Mouse (Mus musculus) neural tube, embryonic 14.5 days (tissue): ENCODE measurements around the gene Fam114a1. TPM values are rescaled to one million over a fixed set of nuclear protein-coding genes. Genes with fewer than 3 reads are reported as not detected.

Experiments used
- ATAC-seq: fragments of 200-750 bp; cut with Nextera tagmentation; 2 replicates; pipeline ENCODE4 v1.8.0; 2017; ENCODE audit warnings: low read depth, mild to moderate bottlenecking, moderate TSS enrichment, moderate library complexity
- H3K27ac ChIP-seq: fragments of 300-500 bp; sonication (generic); 2 replicates; pipeline ENCODE4 v1.5.1; 2014; ENCODE audit warnings: low read depth, mild to moderate bottlenecking, control low read depth, low read length, moderate library complexity, mixed read lengths
- H3K27me3 ChIP-seq: fragments of 300-500 bp; sonication (generic); 2 replicates; pipeline ENCODE4 v1.6.1; 2014; ENCODE audit warnings: low read length; ENCODE audit not compliant: control insufficient read depth, insufficient read depth
- H3K36me3 ChIP-seq: fragments of 300-500 bp; sonication (generic); 2 replicates; pipeline ENCODE4 v1.6.1; 2014; ENCODE audit warnings: low read length, mixed read lengths; ENCODE audit not compliant: control insufficient read depth, insufficient read depth
- H3K4me1 ChIP-seq: fragments of 300-500 bp; sonication (generic); 2 replicates; pipeline ENCODE4 v1.6.1; 2014; ENCODE audit warnings: low read length; ENCODE audit not compliant: control insufficient read depth, insufficient read depth
- H3K4me2 ChIP-seq: fragments of 300-500 bp; sonication (generic); 2 replicates; pipeline ENCODE4 v1.6.1; 2014; ENCODE audit warnings: mild to moderate bottlenecking, low read depth, low read length, control low read depth
- H3K4me3 ChIP-seq: fragments of 300-500 bp; sonication (generic); 2 replicates; pipeline ENCODE4 v1.5.1; 2014; ENCODE audit warnings: low read depth, low read length, control low read depth, mixed read lengths
- H3K9ac ChIP-seq: fragments of 300-500 bp; sonication (generic); replicated peaks from 2 replicates; pipeline ENCODE4 v1.6.1; 2014; ENCODE audit warnings: low read depth, mild to moderate bottlenecking, control low read depth, low read length, mixed read lengths
- H3K9me3 ChIP-seq: fragments of 300-500 bp; sonication (generic); 2 replicates; pipeline ENCODE4 v1.6.1; 2016; ENCODE audit warnings: low read length; ENCODE audit not compliant: control insufficient read depth
- WGBS: fragments of 180-500 bp; shearing (Covaris S2); extraction: QIAGEN DNeasy Blood & Tissue Kit; methylation state at CpG from one replicate; pipeline ENCODE4 v1.1.7; 2014; 5-methylcytosine and 5-hydroxymethylcytosine counted together
- polyA plus RNA-seq: library from polyadenylated mRNA; unstranded; fragments of >200 nt; fragmentation: Nextera tagmentation; extraction: Ambion mirVana; gene quantifications from 2 replicates; pipeline ENCODE4 v1.2.1, GENCODE M21; 2014

Gene Fam114a1
- polyA plus RNA-seq, 1 experiment from 2014 or later: 3.4 TPM

DNA sequence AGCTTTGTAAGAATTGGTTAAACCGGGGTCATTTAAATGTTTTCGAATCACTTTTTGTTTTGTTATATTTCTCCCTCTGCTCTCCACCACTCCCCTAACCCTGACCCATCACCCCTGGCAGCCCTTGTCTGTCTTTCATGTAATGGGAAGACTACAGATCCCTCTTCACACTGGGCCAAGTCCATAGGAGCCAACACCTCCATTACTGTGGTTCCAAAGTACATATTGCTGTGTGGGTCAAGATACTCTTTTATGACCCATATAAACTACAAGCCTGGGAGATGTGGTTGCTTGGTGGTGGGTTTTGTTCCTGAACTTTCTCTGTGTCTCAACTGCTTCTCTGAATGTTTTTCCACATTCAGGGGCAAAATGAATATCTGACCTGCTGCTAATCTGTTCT lies 25.5 kb downstream of the Fam114a1 start:
- H3K4me3 ChIP-seq: no peak overlapping the region

GRCm38 (mm10) chr5:65002940-65003824 lies 33.3 kb downstream of the Fam114a1 start:
- H3K36me3 ChIP-seq: no peaks in the 10 kb centered on the region
- H3K4me1 ChIP-seq: peaks cover 3% of the 10 kb centered on the region; the same call in 1 of the 2 replicates
- H3K27me3 ChIP-seq: no peaks in the 10 kb centered on the region
- H3K4me3 ChIP-seq: no peak overlapping the region
- H3K9ac ChIP-seq: no peak overlapping the region
- H3K4me2 ChIP-seq: no peak overlapping the region
- H3K27ac ChIP-seq: 0 out of 2 replicates have a peak overlapping the region, but pooled peaks have one; percentile 18
- H3K9me3 ChIP-seq: no peaks in the 10 kb centered on the region
- ATAC-seq: peak; percentile 71
- 53% methylated on average over 10 of the region's 10 CpGs for WGBS

More for the DNA sequence above, 25.5 kb downstream of the Fam114a1 start:
- no peaks in the 10 kb centered on the region for H3K36me3 ChIP-seq
- H3K27me3 ChIP-seq: no peaks in the 10 kb centered on the region
- ATAC-seq: no peak
- 98% methylated on average over 2 of the region's 2 CpGs for WGBS
- no peak overlapping the region for H3K9ac ChIP-seq
- no peaks in the 10 kb centered on the region for H3K9me3 ChIP-seq
- H3K27ac ChIP-seq: no peak overlapping the region
- H3K4me1 ChIP-seq: no peaks in the 10 kb centered on the region
- no peak overlapping the region for H3K4me2 ChIP-seq

GRCm38 (mm10) chr5:65003946-65004535 lies 34.2 kb downstream of the Fam114a1 start:
- ATAC-seq: 0 out of 2 replicates have a peak, but pooled peaks have one; percentile 33

GRCm38 (mm10) chr5:65005251-65005650 lies 35.4 kb downstream of the Fam114a1 start:
- Histone ChIP-seq H3K4me2 (no peak overlapping the region), H3K9ac (no peak overlapping the region), H3K27ac (no peak overlapping the region), H3K4me1 (peaks cover 3% of the 10 kb centered on the region; the same call in 1 of the 2 replicates), H3K9me3 (no peaks in the 10 kb centered on the region), H3K27me3 (no peaks in the 10 kb centered on the region), H3K4me3 (no peak overlapping the region), H3K36me3 (no peaks in the 10 kb centered on the region)
- WGBS: 93% methylated on average over 4 of the region's 4 CpGs
- no peak for ATAC-seq

More at GRCm38 (mm10) chr5:65003946-65004535, 34.2 kb downstream of the Fam114a1 start:
- Histone ChIP-seq H3K4me2 (no peak overlapping the region), H3K4me3 (no peak overlapping the region), H3K9ac (no peak overlapping the region), H3K9me3 (no peaks in the 10 kb centered on the region), H3K27ac (no peak overlapping the region), H3K4me1 (peaks cover 3% of the 10 kb centered on the region; the same call in 1 of the 2 replicates), H3K36me3 (no peaks in the 10 kb centered on the region), H3K27me3 (no peaks in the 10 kb centered on the region)
- WGBS: 59% methylated on average over 7 of the region's 7 CpGs

GRCm38 (mm10) chr5:65006011-65006491 lies 36.2 kb downstream of the Fam114a1 start:
- ATAC-seq: no peak
- Histone ChIP-seq H3K4me2 (no peak overlapping the region), H3K27me3 (no peaks in the 10 kb centered on the region), H3K4me3 (no peak overlapping the region), H3K4me1 (peaks cover 3% of the 10 kb centered on the region; the same call in 1 of the 2 replicates), H3K27ac (no peak overlapping the region), H3K9ac (no peak overlapping the region), H3K36me3 (no peaks in the 10 kb centered on the region), H3K9me3 (no peaks in the 10 kb centered on the region)
- WGBS: 41% methylated on average over 4 of the region's 4 CpGs

DNA sequence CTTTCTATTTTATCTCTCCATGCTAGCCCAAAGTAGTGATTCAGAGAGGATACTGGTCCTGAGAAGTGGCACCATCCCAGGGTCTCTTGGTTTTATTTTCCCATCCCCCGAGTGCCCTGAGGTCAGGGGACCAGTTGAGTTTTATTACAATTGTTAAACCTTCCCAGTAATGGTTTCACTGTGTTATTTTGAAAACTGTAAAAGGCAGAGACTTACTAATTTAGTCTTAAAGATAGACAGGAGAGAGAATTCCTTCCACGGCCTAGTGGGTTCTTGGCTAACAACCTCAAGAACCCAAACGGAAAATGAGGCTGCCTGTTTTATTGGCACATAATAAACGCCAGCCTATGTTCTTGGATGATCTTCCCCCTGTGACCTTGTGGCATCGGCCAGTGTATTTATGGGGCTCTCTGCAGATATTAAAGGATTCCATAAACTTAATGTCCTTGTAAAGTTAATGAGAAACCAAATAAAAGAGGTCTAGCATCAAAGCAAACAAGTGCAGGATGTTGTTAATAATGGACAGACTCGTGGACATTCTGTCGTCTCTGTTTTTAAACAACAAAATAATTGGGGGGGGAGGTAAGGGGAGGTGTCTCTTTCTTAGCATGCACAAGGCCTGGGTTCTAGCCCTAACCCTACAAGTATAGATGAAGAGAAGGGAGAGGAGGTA lies 42.2 kb downstream of the Fam114a1 start:
- no peak overlapping the region for H3K4me3 ChIP-seq
- H3K4me2 ChIP-seq: no peak overlapping the region
- WGBS: 31% methylated on average over 7 of the region's 7 CpGs
- no peaks in the 10 kb centered on the region for H3K36me3 ChIP-seq
- H3K4me1 ChIP-seq: no peaks in the 10 kb centered on the region
- no peak for ATAC-seq
- no peak overlapping the region for H3K27ac ChIP-seq
- no peaks in the 10 kb centered on the region for H3K27me3 ChIP-seq
- no peak overlapping the region for H3K9ac ChIP-seq
- no peaks in the 10 kb centered on the region for H3K9me3 ChIP-seq

DNA sequence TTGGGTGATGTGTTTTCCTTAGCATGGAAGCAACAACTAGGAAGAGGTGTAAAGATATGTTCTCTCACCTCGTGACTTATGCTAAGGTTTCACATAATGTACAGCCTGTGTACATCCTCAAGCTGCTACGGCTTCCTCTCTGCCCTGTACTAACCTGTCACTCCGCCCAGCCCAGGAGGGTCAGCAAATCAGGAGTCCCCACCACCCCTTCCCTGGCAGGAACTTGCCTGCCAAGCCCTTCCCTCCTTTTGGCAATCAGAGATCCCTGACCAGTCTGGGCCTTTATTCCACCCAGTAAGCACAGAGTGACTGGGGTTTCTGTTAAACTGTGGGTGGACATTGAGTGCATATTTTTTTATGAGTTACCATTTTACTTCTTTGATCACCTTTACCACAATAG lies 45.6 kb downstream of the Fam114a1 start:
- Histone ChIP-seq H3K4me2 (no peak overlapping the region), H3K36me3 (no peaks in the 10 kb centered on the region), H3K9ac (no peak overlapping the region), H3K27me3 (no peaks in the 10 kb centered on the region), H3K9me3 (no peaks in the 10 kb centered on the region), H3K4me3 (no peak overlapping the region), H3K27ac (no peak overlapping the region), H3K4me1 (no peaks in the 10 kb centered on the region)
- no peak for ATAC-seq
- WGBS: 93% methylated on average over 3 of the region's 3 CpGs

DNA sequence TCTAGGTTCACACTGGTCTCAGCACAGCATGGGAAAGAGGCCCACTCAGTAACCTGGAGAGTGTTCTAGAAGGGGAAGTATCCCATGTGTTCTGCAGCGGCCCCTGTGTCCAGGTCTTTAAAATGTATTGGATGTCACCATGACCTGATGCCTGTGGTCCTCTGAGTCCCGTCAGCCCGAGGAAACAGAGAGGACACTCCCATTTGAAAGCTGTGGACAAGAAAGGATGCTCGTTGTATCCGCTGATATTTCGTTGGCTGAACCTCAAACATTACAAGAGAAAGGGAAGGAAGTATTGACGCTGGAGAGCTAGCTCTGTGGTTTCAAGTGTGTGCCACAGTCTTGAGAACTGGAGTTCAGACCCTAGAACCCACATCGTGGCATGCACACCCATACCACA lies 49.2 kb downstream of the Fam114a1 start:
- WGBS: 86% methylated on average over 8 of the region's 8 CpGs
- Histone ChIP-seq H3K27me3 (no peaks in the 10 kb centered on the region), H3K9ac (no peak overlapping the region), H3K4me3 (no peak overlapping the region), H3K4me1 (no peaks in the 10 kb centered on the region), H3K36me3 (no peaks in the 10 kb centered on the region), H3K4me2 (no peak overlapping the region), H3K9me3 (no peaks in the 10 kb centered on the region), H3K27ac (no peak overlapping the region)
- ATAC-seq: no peak
